Mouse (Mus musculus) MEL (cell line): ENCODE data around the gene Gm21858.
"Not testable (repeated sequence)": the region's sequence is repeated elsewhere in the genome, so short reads cannot be mapped to it uniquely, and the experiment has no call there.

Source experiments
- CHD2 ChIP-seq: IDR thresholded peaks from 2 replicates; pipeline ENCODE4 v1.6.1; 2011; ENCODE audit warnings: low read length, improper control_type of control experiment
- CTCF ChIP-seq, 3 experiments: IDR thresholded peaks in 2 of 3; conservative IDR thresholded peaks in 1 of 3; 2 replicates each; pipeline ENCODE4 v1.5.1; 2011 to 2012; ENCODE audit warnings: low read length in 3 of 3, low read depth in 2 of 3, mild to moderate bottlenecking in 2 of 3, improper control_type of control experiment in 1 of 3, inconsistent platforms in 1 of 3, mixed read lengths in 1 of 3, moderate library complexity in 1 of 3; ENCODE audit not compliant: control insufficient read depth in 1 of 3, insufficient read depth in 1 of 3, poor library complexity in 1 of 3, severe bottlenecking in 1 of 3
- EP300 ChIP-seq, 2 experiments: IDR thresholded peaks; 2 replicates each; pipeline ENCODE4 v1.6.1; 2011; ENCODE audit warnings: improper control_type of control experiment in 2 of 2, low read length in 2 of 2, low read depth in 1 of 2, mild to moderate bottlenecking in 1 of 2
- GATA1 ChIP-seq: IDR thresholded peaks from 2 replicates; pipeline ENCODE4 v1.6.1; 2011; ENCODE audit warnings: low read depth, low read length, improper control_type of control experiment
- JUND ChIP-seq: IDR thresholded peaks from 2 replicates; pipeline ENCODE4 v1.6.1; 2011; ENCODE audit warnings: low read depth, mild to moderate bottlenecking, improper control_type of control experiment, low read length
- KAT2A ChIP-seq: conservative IDR thresholded peaks from 2 replicates; pipeline ENCODE4 v1.6.1; 2012; ENCODE audit warnings: low read depth, low read length, improper control_type of control experiment, inconsistent platforms
- MAFK ChIP-seq: IDR thresholded peaks from 2 replicates; pipeline ENCODE4 v1.6.1; 2011; ENCODE audit warnings: low read depth, mild to moderate bottlenecking, low read length, improper control_type of control experiment, borderline replicate concordance
- POLR2A ChIP-seq, 2 experiments: IDR thresholded peaks; 2 replicates each; pipeline ENCODE4 v1.6.1; 2011 to 2012; ENCODE audit warnings: low read length in 2 of 2, mild to moderate bottlenecking in 2 of 2, control low read depth in 1 of 2, improper control_type of control experiment in 1 of 2, low read depth in 1 of 2, moderate library complexity in 1 of 2; ENCODE audit not compliant: control insufficient read depth in 1 of 2, insufficient read depth in 1 of 2, poor library complexity in 1 of 2
- RAD21 ChIP-seq: IDR thresholded peaks from 2 replicates; pipeline ENCODE4 v1.6.1; 2011; ENCODE audit warnings: mild to moderate bottlenecking, low read depth, low read length, improper control_type of control experiment
- TBP ChIP-seq: IDR thresholded peaks from 2 replicates; pipeline ENCODE4 v1.8.0; 2011; ENCODE audit warnings: low read depth, low read length, improper control_type of control experiment
- USF1 ChIP-seq: IDR thresholded peaks from 2 replicates; pipeline ENCODE4 v1.6.1; 2014; ENCODE audit warnings: low read depth, mild to moderate bottlenecking, inconsistent platforms, low read length, improper control_type of control experiment, moderate library complexity
- ZNF384 ChIP-seq: IDR thresholded peaks from 2 replicates; pipeline ENCODE4 v1.6.1; 2012; ENCODE audit warnings: low read depth, mild to moderate bottlenecking, inconsistent platforms, low read length, improper control_type of control experiment

DNA sequence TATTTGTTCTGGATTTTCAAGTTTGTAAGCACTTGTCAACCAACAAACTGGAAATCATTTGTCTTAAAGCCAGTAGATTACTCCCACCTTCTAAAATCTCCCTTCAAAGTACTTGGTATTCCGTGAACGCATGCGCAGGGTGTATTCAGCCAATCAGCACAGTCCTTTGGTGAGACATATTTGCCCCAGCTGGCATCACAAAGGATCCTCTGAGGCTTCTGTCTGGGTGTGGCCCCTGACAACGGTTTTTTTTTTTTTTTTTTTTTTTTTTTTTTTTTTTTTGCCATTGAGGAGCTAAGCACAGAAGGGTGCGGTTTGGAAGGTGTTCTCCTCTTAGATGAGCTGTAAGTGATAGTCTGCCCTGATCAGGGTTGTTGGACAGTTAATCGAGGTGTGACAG, at the start of gene Gm21858:
- not testable (repeated sequence) for TF ChIP-seq CTCF (IDR thresholded peaks at IDR 0.05 in 2 of 3, conservative IDR thresholded peaks at IDR 0.05 in 1 of 3; ENCODE audit: control insufficient read depth in 1 of 3, insufficient read depth in 1 of 3, low read depth in 2 of 3, low read length in 3 of 3, poor library complexity in 1 of 3, severe bottlenecking in 1 of 3); POLR2A (IDR thresholded peaks at IDR 0.05; ENCODE audit: control insufficient read depth in 1 of 2, insufficient read depth in 1 of 2, low read depth in 1 of 2, low read length in 2 of 2, poor library complexity in 1 of 2); CHD2; GATA1; KAT2A; JUND; ZNF384; EP300 (IDR thresholded peaks at IDR 0.05; ENCODE audit: low read depth in 1 of 2, low read length in 2 of 2); RAD21; MAFK; TBP; USF1
